Mouse (Mus musculus): ENCODE data around the gene Sco1. TPM values are rescaled to one million over a fixed set of nuclear protein-coding genes. Genes with fewer than 3 reads are reported as not detected.

Gene Sco1
- polyA plus RNA-seq, 1 experiment from 2014 or later = 16.0 TPM

DNA sequence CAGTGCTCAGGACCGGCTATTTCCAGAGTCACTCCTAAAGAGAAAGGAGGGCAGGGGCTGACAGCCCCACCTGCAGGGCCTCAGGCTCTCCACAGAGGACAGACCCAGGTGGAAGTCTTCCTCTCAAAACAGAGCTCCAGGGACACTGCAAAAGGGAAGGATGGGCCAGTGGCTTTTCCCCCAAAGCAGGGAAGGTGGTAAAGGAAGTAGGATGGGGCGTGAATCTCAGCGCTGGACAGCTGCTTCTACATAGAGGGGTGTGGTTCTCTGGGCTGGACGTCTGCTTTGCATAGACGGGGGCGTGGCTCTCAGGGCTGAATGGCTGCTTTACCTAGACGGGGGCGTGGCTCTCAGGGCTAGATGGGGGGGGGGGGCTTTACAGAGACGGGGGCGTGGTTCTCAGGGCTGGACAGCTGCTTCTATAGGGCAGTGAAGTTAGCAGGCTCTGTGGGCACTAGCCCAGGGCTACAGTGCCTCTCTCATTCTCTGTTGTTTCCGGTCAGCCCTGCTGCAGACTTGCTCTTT, 28.7 kb downstream of the Sco1 start:
- Histone ChIP-seq H3K9me3 (replicated peaks; ENCODE audit: low read length) (no peaks in the 10 kb centered on the region), H3K4me1 (replicated peaks; ENCODE audit: insufficient read depth, low read length) (no peaks in the 10 kb centered on the region), H3K27me3 (ENCODE audit: insufficient read depth, low read length) (0 out of 2 replicates have a peak, but pooled peaks cover 3% of the 10 kb centered on the region), H3K4me2 (ENCODE audit: low read length) (no peak overlapping the region), H3K27ac (no peak overlapping the region), H3K9ac (ENCODE audit: low read depth, low read length) (no peak overlapping the region), H3K4me3 (replicated peaks; ENCODE audit: low read depth, low read length) (no peak overlapping the region), H3K36me3 (ENCODE audit: insufficient read depth, low read length) (no peaks in the 10 kb centered on the region)
- WGBS = 4% methylated on average over 11 of the region's 11 CpGs
- peak; percentile 91 for DNase-seq (ENCODE audit: low spot score)
- ATAC-seq (replicated peaks; ENCODE audit: low FRiP score, low read depth) = peak; percentile 82
- TF ChIP-seq CTCF (IDR thresholded peaks at IDR 0.05; ENCODE audit: low read depth) = no peak

DNA sequence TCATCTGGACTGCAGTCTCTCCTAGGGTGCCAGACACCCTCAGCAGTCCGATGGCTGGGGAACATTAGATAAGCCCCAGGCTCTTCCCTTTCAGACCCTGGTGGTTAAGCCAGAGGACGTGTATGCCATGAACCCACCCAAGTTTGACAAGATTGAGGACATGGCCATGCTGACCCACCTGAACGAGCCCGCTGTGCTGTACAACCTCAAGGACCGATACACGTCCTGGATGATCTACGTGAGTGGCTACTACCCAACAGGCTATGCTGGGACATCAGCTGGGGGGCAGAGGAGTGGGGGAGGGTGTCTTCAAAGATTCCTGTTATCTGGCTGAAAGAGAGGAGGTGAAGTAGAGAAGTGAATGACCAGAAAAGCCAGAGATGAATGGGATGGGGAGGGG, 29.7 kb downstream of the Sco1 start:
- TF ChIP-seq CTCF (IDR thresholded peaks at IDR 0.05; ENCODE audit: low read depth) = no peak
- no peaks in the 10 kb centered on the region for H3K36me3 ChIP-seq (ENCODE audit: insufficient read depth, low read length)

DNA sequence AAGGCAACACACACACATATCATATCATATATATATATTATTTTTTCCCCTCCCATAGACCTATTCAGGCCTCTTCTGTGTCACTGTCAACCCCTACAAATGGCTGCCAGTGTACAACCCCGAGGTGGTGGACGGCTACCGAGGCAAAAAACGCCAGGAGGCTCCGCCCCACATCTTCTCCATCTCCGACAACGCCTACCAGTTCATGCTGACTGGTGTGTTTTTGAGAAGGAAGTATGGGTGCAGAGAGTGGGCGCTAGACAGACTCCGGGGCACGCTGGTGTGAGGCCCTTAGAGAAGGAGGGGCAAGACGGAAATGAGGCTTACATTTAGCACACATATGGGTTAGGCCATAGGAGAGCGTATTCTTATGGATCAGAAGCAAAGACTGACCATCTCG, 30.3 kb downstream of the Sco1 start:
- ATAC-seq (replicated peaks; ENCODE audit: low FRiP score, low read depth) = no peak
- Histone ChIP-seq H3K9ac (ENCODE audit: low read depth, low read length) (no peak overlapping the region), H3K27me3 (ENCODE audit: insufficient read depth, low read length) (0 out of 2 replicates have a peak, but pooled peaks cover 3% of the 10 kb centered on the region), H3K27ac (no peak overlapping the region), H3K4me3 (replicated peaks; ENCODE audit: low read depth, low read length) (no peak overlapping the region), H3K4me2 (ENCODE audit: low read length) (no peak overlapping the region), H3K9me3 (replicated peaks; ENCODE audit: low read length) (no peaks in the 10 kb centered on the region), H3K36me3 (ENCODE audit: insufficient read depth, low read length) (no peaks in the 10 kb centered on the region), H3K4me1 (replicated peaks; ENCODE audit: insufficient read depth, low read length) (no peaks in the 10 kb centered on the region)
- WGBS = 85% methylated on average over 13 of the region's 13 CpGs
- DNase-seq (ENCODE audit: low spot score) = no peak
- no peak for TF ChIP-seq CTCF (IDR thresholded peaks at IDR 0.05; ENCODE audit: low read depth)

More for the DNA sequence above, 29.7 kb downstream of the Sco1 start:
- 0 out of 2 replicates have a peak, but pooled peaks cover 3% of the 10 kb centered on the region for H3K27me3 ChIP-seq (ENCODE audit: insufficient read depth, low read length)
- DNase-seq (ENCODE audit: low spot score) (no peak), ATAC-seq (replicated peaks; ENCODE audit: low FRiP score, low read depth) (no peak)
- no peak overlapping the region for H3K4me2 ChIP-seq (ENCODE audit: low read length)
- no peaks in the 10 kb centered on the region for H3K4me1 ChIP-seq (replicated peaks; ENCODE audit: insufficient read depth, low read length)
- no peak overlapping the region for H3K27ac ChIP-seq
- H3K9me3 ChIP-seq (replicated peaks; ENCODE audit: low read length) = no peaks in the 10 kb centered on the region
- 84% methylated on average over 7 of the region's 7 CpGs for WGBS
- H3K4me3 ChIP-seq (replicated peaks; ENCODE audit: low read depth, low read length) = no peak overlapping the region
- H3K9ac ChIP-seq (ENCODE audit: low read depth, low read length) = no peak overlapping the region

DNA sequence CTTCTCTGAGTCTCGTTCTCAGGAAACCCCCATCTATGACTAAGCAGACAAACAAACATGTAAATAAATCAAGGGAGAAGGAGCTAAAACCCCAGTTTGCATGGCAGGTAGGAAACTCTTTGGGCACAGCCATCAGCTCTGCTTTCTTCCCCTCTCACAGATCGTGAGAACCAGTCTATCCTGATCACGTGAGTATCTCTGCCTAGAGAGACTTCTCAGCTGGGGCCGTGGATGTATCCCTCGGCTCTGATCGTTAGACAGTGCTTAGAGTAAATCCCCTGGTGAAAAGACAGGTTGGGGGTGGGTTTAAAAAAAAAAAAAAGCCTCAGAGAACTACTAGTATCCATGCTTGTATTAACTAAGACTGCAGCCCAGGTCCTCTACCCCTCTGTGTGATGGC, 30.8 kb downstream of the Sco1 start:
- Histone ChIP-seq H3K4me1 (replicated peaks; ENCODE audit: insufficient read depth, low read length) (no peaks in the 10 kb centered on the region), H3K4me3 (replicated peaks; ENCODE audit: low read depth, low read length) (no peak overlapping the region), H3K36me3 (ENCODE audit: insufficient read depth, low read length) (no peaks in the 10 kb centered on the region), H3K9me3 (replicated peaks; ENCODE audit: low read length) (no peaks in the 10 kb centered on the region), H3K9ac (ENCODE audit: low read depth, low read length) (no peak overlapping the region), H3K27ac (no peak overlapping the region), H3K27me3 (ENCODE audit: insufficient read depth, low read length) (0 out of 2 replicates have a peak, but pooled peaks cover 3% of the 10 kb centered on the region), H3K4me2 (ENCODE audit: low read length) (no peak overlapping the region)
- ATAC-seq (replicated peaks; ENCODE audit: low FRiP score, low read depth) (no peak), DNase-seq (ENCODE audit: low spot score) (no peak)
- WGBS = 72% methylated on average over 6 of the region's 6 CpGs
- TF ChIP-seq CTCF (IDR thresholded peaks at IDR 0.05; ENCODE audit: low read depth) = no peak

DNA sequence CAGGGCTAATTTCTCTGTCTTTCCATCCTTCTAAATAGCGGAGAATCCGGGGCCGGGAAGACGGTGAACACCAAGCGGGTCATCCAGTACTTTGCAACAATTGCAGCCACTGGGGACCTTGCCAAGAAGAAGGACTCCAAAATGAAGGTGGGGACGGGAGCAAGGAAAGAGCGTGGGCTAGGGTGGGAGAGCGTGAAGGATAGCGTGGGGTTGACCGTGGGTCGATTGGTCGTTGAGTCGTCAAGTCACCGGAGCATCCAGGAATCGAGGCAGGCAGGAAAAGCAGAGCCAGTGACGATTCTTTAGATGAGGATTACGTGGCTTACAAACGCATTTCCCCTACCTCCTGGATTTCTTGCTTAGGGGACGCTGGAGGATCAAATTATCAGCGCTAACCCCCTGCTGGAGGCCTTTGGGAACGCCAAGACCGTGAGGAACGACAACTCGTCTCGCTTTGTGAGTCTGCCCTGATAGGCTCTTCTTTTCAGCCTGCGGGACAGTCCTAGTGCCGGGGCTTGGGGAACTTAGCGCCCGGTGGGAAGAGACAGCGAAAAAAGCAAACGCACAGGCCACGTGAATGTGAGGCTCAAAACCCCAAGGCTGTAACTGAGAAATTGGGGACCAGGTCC, 31.4 kb downstream of the Sco1 start:
- WGBS = 47% methylated on average over 32 of the region's 32 CpGs
- Histone ChIP-seq H3K36me3 (ENCODE audit: insufficient read depth, low read length) (no peaks in the 10 kb centered on the region), H3K9me3 (replicated peaks; ENCODE audit: low read length) (no peaks in the 10 kb centered on the region), H3K4me1 (replicated peaks; ENCODE audit: insufficient read depth, low read length) (no peaks in the 10 kb centered on the region), H3K4me2 (ENCODE audit: low read length) (no peak overlapping the region), H3K4me3 (replicated peaks; ENCODE audit: low read depth, low read length) (no peak overlapping the region), H3K27ac (no peak overlapping the region), H3K9ac (ENCODE audit: low read depth, low read length) (no peak overlapping the region), H3K27me3 (ENCODE audit: insufficient read depth, low read length) (0 out of 2 replicates have a peak, but pooled peaks cover 3% of the 10 kb centered on the region)
- no peak for TF ChIP-seq CTCF (IDR thresholded peaks at IDR 0.05; ENCODE audit: low read depth)
- no peak for ATAC-seq (replicated peaks; ENCODE audit: low FRiP score, low read depth)
- DNase-seq (ENCODE audit: low spot score) = no peak

DNA sequence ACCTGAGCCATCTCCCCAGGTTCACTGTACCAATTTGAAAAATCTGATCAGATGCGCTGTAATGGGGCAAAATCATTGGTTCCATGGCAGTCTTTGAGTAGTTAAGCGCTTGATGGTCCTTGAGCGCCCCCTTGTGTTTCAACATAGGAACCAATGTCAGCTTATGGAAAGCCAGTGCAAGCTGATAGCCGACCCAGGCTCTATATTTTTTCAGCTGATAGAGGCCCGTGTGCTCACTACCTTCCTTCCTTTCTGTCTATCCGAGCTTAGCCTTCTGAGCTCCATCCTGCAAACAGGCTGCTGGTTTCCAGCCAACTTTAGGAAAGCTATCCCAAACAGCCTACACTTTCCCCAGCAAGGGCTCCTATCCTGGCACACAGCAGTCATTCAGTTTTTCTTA, 33.0 kb downstream of the Sco1 start:
- peak; percentile 90 for TF ChIP-seq CTCF (IDR thresholded peaks at IDR 0.05; ENCODE audit: low read depth)
- WGBS = 2% methylated on average over 6 of the region's 6 CpGs
- ATAC-seq (replicated peaks; ENCODE audit: low FRiP score, low read depth) = no peak

More for the DNA sequence above, 33.0 kb downstream of the Sco1 start:
- H3K27ac ChIP-seq = no peak overlapping the region
- no peak overlapping the region for H3K4me3 ChIP-seq (replicated peaks; ENCODE audit: low read depth, low read length)
- H3K4me2 ChIP-seq (ENCODE audit: low read length) = no peak overlapping the region
- no peaks in the 10 kb centered on the region for H3K4me1 ChIP-seq (replicated peaks; ENCODE audit: insufficient read depth, low read length)
- H3K9ac ChIP-seq (ENCODE audit: low read depth, low read length) = no peak overlapping the region
- DNase-seq (ENCODE audit: low spot score) = peak; percentile 87
- H3K27me3 ChIP-seq (ENCODE audit: insufficient read depth, low read length) = 0 out of 2 replicates have a peak, but pooled peaks cover 3% of the 10 kb centered on the region
- no peaks in the 10 kb centered on the region for H3K9me3 ChIP-seq (replicated peaks; ENCODE audit: low read length)
- H3K36me3 ChIP-seq (ENCODE audit: insufficient read depth, low read length) = no peaks in the 10 kb centered on the region
